Mouse (Mus musculus) stomach, postnatal 0 days (tissue): ENCODE results near the gene Med13. TPM values are rescaled to one million over a fixed set of nuclear protein-coding genes. Genes with fewer than 3 reads are reported as not detected.
A peak's percentile ranks its signal among the peaks of the same experiment; 100 is the strongest.

Experiments used
- ATAC-seq: fragments of 200-750 bp; cut with Nextera tagmentation; 2 replicates; pipeline ENCODE4 v1.8.0; 2017; ENCODE audit not compliant: low FRiP score, low TSS enrichment
- DNase-seq: peaks from one replicate; pipeline ENCODE4 v3.0.0-alpha.2; 2016; ENCODE audit warnings: low spot score
- H3K27ac ChIP-seq: fragments of 300-500 bp; sonication (generic); replicated peaks from 2 replicates; pipeline ENCODE4 v1.5.1; 2014; ENCODE audit warnings: mild to moderate bottlenecking, control low read depth
- H3K27me3 ChIP-seq: fragments of 300-500 bp; sonication (generic); 2 replicates; pipeline ENCODE4 v1.6.1; 2014; ENCODE audit warnings: low read length; ENCODE audit not compliant: control insufficient read depth, insufficient read depth
- H3K36me3 ChIP-seq: fragments of 300-500 bp; sonication (generic); 2 replicates; pipeline ENCODE4 v1.6.1; 2014; ENCODE audit warnings: low read length, mixed read lengths; ENCODE audit not compliant: control insufficient read depth, insufficient read depth
- H3K4me1 ChIP-seq: fragments of 300-500 bp; sonication (generic); replicated peaks from 2 replicates; pipeline ENCODE4 v1.6.1; 2014; ENCODE audit warnings: antibody characterized with exemption; ENCODE audit not compliant: control insufficient read depth, insufficient read depth
- H3K4me2 ChIP-seq: fragments of 300-500 bp; sonication (generic); replicated peaks from 2 replicates; pipeline ENCODE4 v1.6.1; 2014; ENCODE audit warnings: low read depth, mild to moderate bottlenecking, control low read depth, moderate library complexity
- H3K4me3 ChIP-seq: fragments of 300-500 bp; sonication (generic); 2 replicates; pipeline ENCODE4 v1.5.1; 2014; ENCODE audit warnings: low read depth, low read length, control low read depth
- H3K9ac ChIP-seq: fragments of 300-500 bp; sonication (generic); 2 replicates; pipeline ENCODE4 v1.6.1; 2014; ENCODE audit warnings: mild to moderate bottlenecking, low read length, control low read depth, mixed read lengths
- H3K9me3 ChIP-seq: fragments of 300-500 bp; sonication (generic); 2 replicates; pipeline ENCODE4 v1.6.1; 2016; ENCODE audit warnings: low read length; ENCODE audit not compliant: control insufficient read depth
- CTCF ChIP-seq: IDR thresholded peaks from 2 replicates; pipeline ENCODE4 v1.5.1; 2016; ENCODE audit warnings: antibody characterized with exemption, low read depth, mild to moderate bottlenecking, moderate library complexity
- EP300 ChIP-seq: optimal IDR thresholded peaks from 2 replicates; pipeline ENCODE3; 2016; ENCODE audit warnings: antibody characterized with exemption
- WGBS: fragments of 180-500 bp; shearing (Covaris S2); extraction: QIAGEN DNeasy Blood & Tissue Kit; methylation state at CpG from one replicate; pipeline ENCODE4 v1.1.7; 2014; 5-methylcytosine and 5-hydroxymethylcytosine counted together
- polyA plus RNA-seq: library from polyadenylated mRNA; unstranded; fragments of >200 nt; fragmentation: Nextera tagmentation; extraction: Ambion mirVana; gene quantifications from 2 replicates; pipeline ENCODE4 v1.2.1, GENCODE M21; 2015

The Med13 gene
- polyA plus RNA-seq, 1 experiment from 2014 or later = 4.4 TPM

GRCm38 (mm10) chr11:86382520-86383157 lies 25.2 kb upstream of the Med13 start:
- no peaks in the 10 kb centered on the region for H3K36me3 ChIP-seq
- no peak overlapping the region for H3K9ac ChIP-seq
- no peaks in the 10 kb centered on the region for H3K9me3 ChIP-seq
- H3K4me3 ChIP-seq = no peak overlapping the region
- 86% methylated on average over 10 of the region's 10 CpGs for whole genome bisulfite sequencing
- no peak overlapping the region for H3K4me2 ChIP-seq
- ATAC-seq (no peak), DNase-seq (no peak)
- peaks cover 3% of the 10 kb centered on the region; the same call in 1 of the 2 replicates for H3K4me1 ChIP-seq
- H3K27me3 ChIP-seq = no peaks in the 10 kb centered on the region
- H3K27ac ChIP-seq = no peak overlapping the region
- TF ChIP-seq CTCF (no peak), EP300 (no peak)

- DNase-seq = no peak
- ATAC-seq = no peak
- Histone ChIP-seq H3K4me2 (no peak overlapping the region), H3K27me3 (no peaks in the 10 kb centered on the region), H3K4me1 (peaks cover 3% of the 10 kb centered on the region; the same call in 1 of the 2 replicates), H3K9ac (no peak overlapping the region), H3K4me3 (no peak overlapping the region), H3K9me3 (no peaks in the 10 kb centered on the region), H3K36me3 (no peaks in the 10 kb centered on the region), H3K27ac (peak overlapping the region; percentile 14; the same call in 1 of the 2 replicates)
- 41% methylated on average over 5 of the region's 5 CpGs for WGBS
- TF ChIP-seq CTCF = no peak
- no peak for TF ChIP-seq EP300
These were observed 24.2 kb upstream of the Med13 start for GRCm38 (mm10) chr11:86381478-86382091.

- DNase-seq (peak; percentile 43), ATAC-seq (peak; percentile 91)
- no peaks in the 10 kb centered on the region for H3K27me3 ChIP-seq
- peak overlapping the region; percentile 61 for H3K27ac ChIP-seq
- H3K9me3 ChIP-seq = no peaks in the 10 kb centered on the region
- H3K4me3 ChIP-seq = no peak overlapping the region
- H3K4me1 ChIP-seq = peaks cover 3% of the 10 kb centered on the region; the same call in 1 of the 2 replicates
- H3K9ac ChIP-seq = no peak overlapping the region
- H3K4me2 ChIP-seq = no peak overlapping the region
- TF ChIP-seq CTCF (no peak), EP300 (no peak)
- 43% methylated on average over 12 of the region's 12 CpGs for WGBS
- no peaks in the 10 kb centered on the region for H3K36me3 ChIP-seq
These were observed 23.3 kb upstream of the Med13 start for GRCm38 (mm10) chr11:86380521-86381238.

DNA sequence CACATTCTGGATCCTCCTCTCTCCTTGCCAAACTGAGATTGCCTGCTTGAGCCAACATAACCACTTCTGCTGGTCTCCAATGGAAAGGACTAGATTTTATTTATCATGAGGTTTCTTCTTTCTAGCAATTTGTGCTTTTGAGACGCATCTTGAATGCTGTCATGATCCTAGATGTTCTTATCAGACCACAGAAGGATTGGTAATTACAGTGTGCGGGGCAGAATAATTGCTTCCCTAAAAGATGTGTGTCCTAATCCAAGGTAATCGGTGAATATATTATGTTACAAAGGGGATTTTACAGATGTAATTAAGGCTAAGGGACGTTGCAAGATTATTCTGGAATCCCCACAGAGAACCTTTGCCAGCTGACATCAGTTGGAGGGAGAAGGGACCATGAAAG lies 21.6 kb upstream of the Med13 start:
- Histone ChIP-seq H3K36me3 (no peaks in the 10 kb centered on the region), H3K27ac (no peak overlapping the region), H3K4me3 (no peak overlapping the region), H3K9me3 (no peaks in the 10 kb centered on the region), H3K9ac (no peak overlapping the region), H3K4me2 (no peak overlapping the region), H3K4me1 (peaks cover 3% of the 10 kb centered on the region; the same call in 1 of the 2 replicates), H3K27me3 (no peaks in the 10 kb centered on the region)
- WGBS = 59% methylated on average over 4 of the region's 4 CpGs
- TF ChIP-seq EP300 (no peak), CTCF (no peak)
- ATAC-seq = no peak
- no peak for DNase-seq

- ATAC-seq (no peak), DNase-seq (no peak)
- Histone ChIP-seq H3K9me3 (no peaks in the 10 kb centered on the region), H3K4me2 (no peak overlapping the region), H3K4me1 (peaks cover 3% of the 10 kb centered on the region; the same call in 1 of the 2 replicates), H3K27me3 (no peaks in the 10 kb centered on the region), H3K9ac (no peak overlapping the region), H3K4me3 (no peak overlapping the region), H3K27ac (no peak overlapping the region), H3K36me3 (no peaks in the 10 kb centered on the region)
- 81% methylated on average over 5 of the region's 5 CpGs for WGBS
- TF ChIP-seq EP300 (no peak), CTCF (no peak)
These were observed 20.4 kb upstream of the Med13 start for GRCm38 (mm10) chr11:86377841-86378240.

DNA sequence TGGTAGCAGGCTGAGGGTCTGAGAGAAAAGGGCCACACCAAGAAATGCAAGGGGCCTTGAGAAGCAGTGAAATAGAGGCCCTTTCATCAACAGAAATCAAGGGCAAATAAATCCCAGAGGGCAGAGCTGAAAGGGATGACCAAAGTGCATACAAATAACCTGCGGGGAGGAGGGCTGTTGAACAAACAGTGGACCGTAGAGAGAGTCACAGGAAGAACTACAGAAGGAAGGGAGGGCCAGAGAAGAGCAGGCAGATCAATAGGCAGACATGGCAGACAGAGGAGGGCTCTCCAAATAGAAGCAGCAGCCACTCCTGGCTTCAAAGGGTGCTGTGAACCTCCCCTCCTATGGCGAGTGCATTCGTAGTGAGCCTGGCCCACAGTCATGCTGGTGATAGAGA lies 19.3 kb upstream of the Med13 start:
- H3K4me2 ChIP-seq = no peak overlapping the region
- no peak overlapping the region for H3K27ac ChIP-seq
- H3K9me3 ChIP-seq = no peaks in the 10 kb centered on the region
- H3K27me3 ChIP-seq = no peaks in the 10 kb centered on the region
- WGBS = 64% methylated on average over 4 of the region's 4 CpGs
- TF ChIP-seq CTCF (no peak), EP300 (no peak)
- no peaks in the 10 kb centered on the region for H3K36me3 ChIP-seq
- H3K4me3 ChIP-seq = no peak overlapping the region
- no peak overlapping the region for H3K9ac ChIP-seq
- peaks cover 3% of the 10 kb centered on the region; the same call in 1 of the 2 replicates for H3K4me1 ChIP-seq
- DNase-seq (no peak), ATAC-seq (no peak)
